Mouse (Mus musculus) hindlimb bud, embryonic 11.5 days (tissue): ENCODE data around the gene Dkk3.

Source experiments
- DNase-seq: peaks from one replicate; pipeline ENCODE4 v3.0.0-alpha.2; 2012; ENCODE audit warnings: low read depth, low spot score; ENCODE audit errors: extremely low spot score

The Dkk3 gene

GRCm38 (mm10) chr7:112084222-112084621, 74.6 kb downstream of the Dkk3 start:
- DNase-seq, result no peak

GRCm38 (mm10) chr7:112082636-112083035, 76.2 kb downstream of the Dkk3 start:
- DNase-seq, result no peak

GRCm38 (mm10) chr7:112074868-112075267, 84.0 kb downstream of the Dkk3 start:
- no peak for DNase-seq
